Comparison of ENCODE assay signal across 19 mouse cellular contexts in genomic region chr6:71492136-71492535, GRCm38 (mm10). TPM values are rescaled to one million over a fixed set of nuclear protein-coding genes. Genes with fewer than 3 reads are reported as not detected.
DNase-seq lines count a peak whose midpoint lies in the region; ATAC-seq and TF ChIP-seq lines count a peak whose summit lies in the region.
"Had no signal": no experiment of that assay in that cellular context is flagged by ENCODE, and none has a peak within 500 bp of the region (broad histone marks: within the 10 kb centered on the region; RNA-seq: fewer than 3 reads in every experiment).

No protein-coding gene starts in this region.

- no peaks in the 10 kb centered on the region for H3K27me3 ChIP-seq in midbrain, embryonic 11.5 days (ENCODE audit: control insufficient read depth, insufficient read depth, low read length)
- no peaks in the 10 kb centered on the region for H3K27me3 ChIP-seq in midbrain, postnatal 0 days (ENCODE audit: insufficient read depth, low read length)
- H3K27me3 ChIP-seq in intestine, embryonic 14.5 days (replicated peaks; ENCODE audit: control insufficient read depth, insufficient read depth, low read length): no peaks in the 10 kb centered on the region
- H3K27me3 ChIP-seq in liver, embryonic 11.5 days (replicated peaks; ENCODE audit: control insufficient read depth, insufficient read depth, low read length): no peaks in the 10 kb centered on the region
- no peaks in the 10 kb centered on the region for H3K27me3 ChIP-seq in stomach, embryonic 16.5 days (ENCODE audit: control insufficient read depth, insufficient read depth, low read length)
- H3K27me3 ChIP-seq: heart, embryonic 12.5 days; midbrain, embryonic 13.5 days had no signal

- no peaks in the 10 kb centered on the region for H3K36me3 ChIP-seq in midbrain, embryonic 11.5 days (ENCODE audit: control insufficient read depth, insufficient read depth, low read length)
- H3K36me3 ChIP-seq in midbrain, postnatal 0 days (ENCODE audit: insufficient read depth, low read length): no peaks in the 10 kb centered on the region
- H3K36me3 ChIP-seq in intestine, embryonic 14.5 days (ENCODE audit: control insufficient read depth, insufficient read depth, low read length): peaks cover 4% of the 10 kb centered on the region; the same call in 1 of the 2 replicates
- no peaks in the 10 kb centered on the region for H3K36me3 ChIP-seq in liver, embryonic 11.5 days (ENCODE audit: control insufficient read depth, insufficient read depth, low read length)
- H3K36me3 ChIP-seq in stomach, embryonic 16.5 days (ENCODE audit: control insufficient read depth, insufficient read depth, low read length): no peaks in the 10 kb centered on the region
- H3K36me3 ChIP-seq: midbrain, embryonic 13.5 days had no signal

- TF ChIP-seq CTCF in midbrain, postnatal 0 days (IDR thresholded peaks at IDR 0.05): no peak

- 72% methylated on average over 4 of the region's 4 CpGs for WGBS in midbrain, embryonic 11.5 days
- 66% methylated on average over 4 of the region's 4 CpGs for WGBS in midbrain, postnatal 0 days
- WGBS in intestine, embryonic 14.5 days: 32% methylated on average over 4 of the region's 4 CpGs
- WGBS in liver, embryonic 11.5 days: 66% methylated on average over 4 of the region's 4 CpGs
- WGBS in stomach, embryonic 16.5 days: 35% methylated on average over 4 of the region's 4 CpGs

- no peak overlapping the region for H3K27ac ChIP-seq in midbrain, embryonic 11.5 days (ENCODE audit: low read depth, low read length)
- no peak overlapping the region for H3K27ac ChIP-seq in midbrain, postnatal 0 days (ENCODE audit: low read depth, low read length)
- H3K27ac ChIP-seq in intestine, embryonic 14.5 days (ENCODE audit: low read depth): peak overlapping the region; percentile 99
- peak overlapping the region; percentile 40; the same call in 1 of the 2 replicates for H3K27ac ChIP-seq in liver, embryonic 11.5 days (ENCODE audit: low read depth, low read length)
- peak overlapping the region; percentile 90 for H3K27ac ChIP-seq in stomach, embryonic 16.5 days (ENCODE audit: low read length)
- H3K27ac ChIP-seq: midbrain, embryonic 13.5 days had no signal

- H3K9me3 ChIP-seq in midbrain, embryonic 11.5 days (ENCODE audit: control insufficient read depth, low read length): no peaks in the 10 kb centered on the region
- no peaks in the 10 kb centered on the region for H3K9me3 ChIP-seq in midbrain, postnatal 0 days (ENCODE audit: low read length)
- H3K9me3 ChIP-seq in intestine, embryonic 14.5 days (ENCODE audit: control insufficient read depth, low read length): no peaks in the 10 kb centered on the region
- H3K9me3 ChIP-seq in liver, embryonic 11.5 days (ENCODE audit: control insufficient read depth, low read length): no peaks in the 10 kb centered on the region
- no peaks in the 10 kb centered on the region for H3K9me3 ChIP-seq in stomach, embryonic 16.5 days (replicated peaks; ENCODE audit: control insufficient read depth, low read length)
- H3K9me3 ChIP-seq: heart, embryonic 12.5 days; midbrain, embryonic 13.5 days had no signal

- no peak overlapping the region for H3K4me3 ChIP-seq in midbrain, embryonic 11.5 days (ENCODE audit: low read depth, low read length)
- no peak overlapping the region for H3K4me3 ChIP-seq in midbrain, postnatal 0 days (ENCODE audit: low read depth, low read length)
- H3K4me3 ChIP-seq in intestine, embryonic 14.5 days (ENCODE audit: low read depth, low read length): no peak overlapping the region
- H3K4me3 ChIP-seq in liver, embryonic 11.5 days (ENCODE audit: low read depth, low read length): no peak overlapping the region
- H3K4me3 ChIP-seq in stomach, embryonic 16.5 days (replicated peaks; ENCODE audit: low read length): no peak overlapping the region
- H3K4me3 ChIP-seq: erythroblast, embryonic 14.5 days; midbrain, embryonic 13.5 days had no signal

- peak; percentile 53 for DNase-seq in midbrain, embryonic 11.5 days (ENCODE audit: low spot score, missing footprints)
- DNase-seq in midbrain, postnatal 0 days (ENCODE audit: low spot score): no peak
- DNase-seq in intestine, embryonic 14.5 days (ENCODE audit: low spot score): no peak
- no peak for DNase-seq in liver, embryonic 11.5 days (ENCODE audit: low spot score)
- no peak for DNase-seq in right cerebral cortex, postnatal 14 days
- no peak for DNase-seq in retina, postnatal 1 day
- DNase-seq in urinary bladder, adult 18-20 months (ENCODE audit: low spot score in 2 of 2): no peak
- DNase-seq: cerebellum, postnatal 25 days; gastrocnemius, postnatal 36 days; heart, postnatal 4 days; layer of hippocampus, adult 9-11 months; lung, postnatal 14 days; spleen, adult 18-20 months had no signal

- no peak overlapping the region for H3K4me2 ChIP-seq in midbrain, embryonic 11.5 days
- no peak overlapping the region for H3K4me2 ChIP-seq in midbrain, postnatal 0 days (ENCODE audit: low read depth, low read length, poor library complexity, severe bottlenecking)
- 0 out of 2 replicates have a peak overlapping the region, but pooled peaks have one; percentile 18 for H3K4me2 ChIP-seq in intestine, embryonic 14.5 days (ENCODE audit: low read length)
- H3K4me2 ChIP-seq in liver, embryonic 11.5 days: no peak overlapping the region
- H3K4me2 ChIP-seq in stomach, embryonic 16.5 days (ENCODE audit: low read depth, low read length): no peak overlapping the region
- H3K4me2 ChIP-seq: heart, embryonic 12.5 days; midbrain, embryonic 13.5 days had no signal

- H3K4me1 ChIP-seq in midbrain, embryonic 11.5 days (ENCODE audit: control insufficient read depth, insufficient read depth, low read length): peaks cover 3% of the 10 kb centered on the region; the same call in 1 of the 2 replicates
- H3K4me1 ChIP-seq in midbrain, postnatal 0 days (ENCODE audit: insufficient read depth, low read length): peaks cover 6% of the 10 kb centered on the region; the same call in 1 of the 2 replicates
- peaks cover 3% of the 10 kb centered on the region; the same call in 1 of the 2 replicates for H3K4me1 ChIP-seq in intestine, embryonic 14.5 days (replicated peaks; ENCODE audit: control insufficient read depth, insufficient read depth, low read length)
- H3K4me1 ChIP-seq in liver, embryonic 11.5 days (replicated peaks; ENCODE audit: control insufficient read depth, insufficient read depth, low read length): peaks cover 13% of the 10 kb centered on the region
- peaks cover 4% of the 10 kb centered on the region; the same call in 1 of the 2 replicates for H3K4me1 ChIP-seq in stomach, embryonic 16.5 days (ENCODE audit: control insufficient read depth, insufficient read depth, low read length)

- ATAC-seq in midbrain, embryonic 11.5 days (ENCODE audit: low FRiP score): no peak
- ATAC-seq in midbrain, postnatal 0 days (ENCODE audit: low FRiP score): no peak
- no peak for ATAC-seq in intestine, embryonic 14.5 days (replicated peaks; ENCODE audit: low FRiP score, low TSS enrichment, low read depth)
- no peak for ATAC-seq in liver, embryonic 11.5 days (replicated peaks; ENCODE audit: low FRiP score)
- no peak for ATAC-seq in stomach, embryonic 16.5 days (ENCODE audit: insufficient read depth, low FRiP score)
- ATAC-seq: CD4-positive, CD25-positive, alpha-beta regulatory T cell, adult 4 months; inflammation-experienced regulatory T-cells, adult 6 months; midbrain, embryonic 13.5 days had no signal

- no peak overlapping the region for H3K9ac ChIP-seq in midbrain, embryonic 11.5 days (ENCODE audit: low read length)
- H3K9ac ChIP-seq in midbrain, postnatal 0 days (replicated peaks; ENCODE audit: low read length, poor library complexity, severe bottlenecking): no peak overlapping the region
- H3K9ac ChIP-seq in intestine, embryonic 14.5 days (ENCODE audit: low read length): no peak overlapping the region
- no peak overlapping the region for H3K9ac ChIP-seq in liver, embryonic 11.5 days (ENCODE audit: low read depth, low read length)
- H3K9ac ChIP-seq in stomach, embryonic 16.5 days (ENCODE audit: low read length): no peak overlapping the region
- H3K9ac ChIP-seq: heart, embryonic 12.5 days; midbrain, embryonic 13.5 days had no signal

RNA-seq across cellular contexts. Expression of gene Rnf103, which starts 1.6 kb away (rescaled TPM):
- 16.4 and 19.3 TPM in 2 replicates for polyA plus RNA-seq in midbrain, embryonic 11.5 days (2014; fragmentation: Nextera tagmentation; extraction: Ambion mirVana)
- 33.9 and 39.6 TPM in 2 replicates for total RNA-seq in midbrain, postnatal 0 days (2014; rRNA removed)
- 21.5 and 23.2 TPM in 2 replicates for polyA plus RNA-seq in midbrain, postnatal 0 days (2015; fragmentation: Nextera tagmentation; extraction: Ambion mirVana)
- 26.8 and 29.7 TPM in 2 replicates for polyA plus RNA-seq in intestine, embryonic 14.5 days (2014; fragmentation: Nextera tagmentation; extraction: Ambion mirVana)
- 13.6 and 13.7 TPM in 2 replicates for polyA plus RNA-seq in liver, embryonic 11.5 days (2014; fragmentation: Nextera tagmentation; extraction: Ambion mirVana)
- 8.1 and 9.2 TPM in 2 replicates for polyA plus RNA-seq in stomach, embryonic 16.5 days (2015; fragmentation: Nextera tagmentation; extraction: Ambion mirVana)

RNA-seq across cellular contexts. Expression of gene Chmp3, which starts 51.5 kb away (rescaled TPM):
- polyA plus RNA-seq in midbrain, embryonic 11.5 days (2014; fragmentation: Nextera tagmentation; extraction: Ambion mirVana): 48.2 and 54.9 TPM in 2 replicates
- 56.0 and 59.9 TPM in 2 replicates for total RNA-seq in midbrain, postnatal 0 days (2014; rRNA removed)
- polyA plus RNA-seq in midbrain, postnatal 0 days (2015; fragmentation: Nextera tagmentation; extraction: Ambion mirVana): 52.4 and 56.1 TPM in 2 replicates
- 64.1 and 70.1 TPM in 2 replicates for polyA plus RNA-seq in intestine, embryonic 14.5 days (2014; fragmentation: Nextera tagmentation; extraction: Ambion mirVana)
- polyA plus RNA-seq in liver, embryonic 11.5 days (2014; fragmentation: Nextera tagmentation; extraction: Ambion mirVana): 48.2 and 54.3 TPM in 2 replicates
- 75.1 and 81.0 TPM in 2 replicates for polyA plus RNA-seq in stomach, embryonic 16.5 days (2015; fragmentation: Nextera tagmentation; extraction: Ambion mirVana)

RNA-seq across cellular contexts. Expression of gene Rmnd5a, which starts 51.7 kb away (rescaled TPM):
- 8.3 and 8.6 TPM in 2 replicates for polyA plus RNA-seq in midbrain, embryonic 11.5 days (2014; fragmentation: Nextera tagmentation; extraction: Ambion mirVana)
- total RNA-seq in midbrain, postnatal 0 days (2014; rRNA removed): 41.8 and 54.7 TPM in 2 replicates
- polyA plus RNA-seq in midbrain, postnatal 0 days (2015; fragmentation: Nextera tagmentation; extraction: Ambion mirVana): 6.5 and 7.8 TPM in 2 replicates
- polyA plus RNA-seq in intestine, embryonic 14.5 days (2014; fragmentation: Nextera tagmentation; extraction: Ambion mirVana): 9.0 and 10.0 TPM in 2 replicates
- 9.4 and 10.0 TPM in 2 replicates for polyA plus RNA-seq in liver, embryonic 11.5 days (2014; fragmentation: Nextera tagmentation; extraction: Ambion mirVana)
- polyA plus RNA-seq in stomach, embryonic 16.5 days (2015; fragmentation: Nextera tagmentation; extraction: Ambion mirVana): 9.5 and 10.1 TPM in 2 replicates

Comparison
In these comparisons a context has a peak if more than half of its experiments do, and no peak if none do; other contexts are left out.
1. H3K27ac ChIP-seq: peak in intestine, embryonic 14.5 days (single experiment), liver, embryonic 11.5 days (single experiment) and stomach, embryonic 16.5 days (single experiment); none in midbrain, embryonic 11.5 days (single experiment) and midbrain, postnatal 0 days (single experiment).